Mouse (Mus musculus) lung, postnatal 10 days (tissue): ENCODE data around the gene Enpep.

ENCODE experiments used
- DNase-seq: peaks from one replicate; pipeline ENCODE4 v3.0.0; 2021

Gene Enpep

DNA sequence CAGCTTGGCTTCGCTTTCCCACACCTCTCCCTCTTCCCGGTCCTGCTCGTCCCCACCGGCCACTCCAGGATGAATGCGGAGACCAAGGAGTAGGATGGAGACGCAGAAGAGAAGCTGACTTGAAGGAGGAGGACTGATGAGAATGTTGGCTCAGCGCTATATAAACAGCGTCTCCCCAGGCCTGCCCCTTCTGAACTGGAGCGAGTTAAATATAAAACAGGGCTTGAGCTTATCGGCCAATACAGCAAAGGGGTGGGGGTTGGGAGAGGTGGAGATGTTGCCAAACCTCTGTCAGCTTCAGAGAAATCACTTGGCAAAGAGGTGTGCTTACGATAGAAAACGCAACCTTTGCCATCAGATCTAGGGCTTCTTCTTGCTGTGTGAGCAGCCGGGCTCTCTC is at the start of gene Enpep:
Gene Enpep (minus strand): TSS at position 135 of the 400 bp plus-strand sequence.
- peak; percentile 79 for DNase-seq

DNA sequence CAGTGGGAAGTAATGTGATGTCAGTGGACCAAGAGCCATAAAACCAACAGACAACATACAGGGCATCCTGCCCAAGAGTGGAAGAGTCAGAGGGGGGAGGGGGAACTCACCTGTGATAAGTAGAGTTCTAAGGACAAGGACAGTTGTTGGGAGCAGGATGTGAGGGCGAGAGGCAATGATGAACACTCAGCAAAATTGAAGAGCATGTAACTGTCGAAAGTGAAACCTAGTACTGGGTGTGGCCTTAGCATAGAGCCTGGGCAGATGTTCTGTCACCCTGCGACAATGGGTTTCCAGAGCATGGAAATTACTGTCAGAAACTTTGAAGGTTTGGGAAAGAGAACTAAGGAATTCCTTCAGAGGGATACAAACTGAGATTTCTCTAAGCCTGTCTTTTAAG is 46.6 kb upstream of the Enpep start:
- DNase-seq: no peak

DNA sequence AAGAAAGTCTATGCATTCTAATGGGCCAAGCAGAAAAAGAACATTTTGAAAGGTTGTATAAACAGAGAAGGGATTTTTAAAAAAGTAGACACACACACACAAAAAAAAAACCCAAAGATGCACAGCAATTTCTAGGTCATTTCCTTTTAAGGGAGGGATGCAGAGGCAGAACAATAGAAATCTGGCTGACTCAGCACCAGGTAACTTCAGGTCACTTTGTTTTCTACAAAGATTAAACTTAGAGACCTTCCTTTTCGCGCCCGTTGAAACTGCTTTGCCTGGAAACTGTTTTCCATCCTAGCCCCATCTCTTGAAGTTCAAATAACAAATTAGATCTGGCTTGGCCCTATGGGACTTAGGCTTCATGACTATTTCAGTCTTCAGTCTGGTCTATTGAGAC is 42.6 kb upstream of the Enpep start:
- DNase-seq: no peak

DNA sequence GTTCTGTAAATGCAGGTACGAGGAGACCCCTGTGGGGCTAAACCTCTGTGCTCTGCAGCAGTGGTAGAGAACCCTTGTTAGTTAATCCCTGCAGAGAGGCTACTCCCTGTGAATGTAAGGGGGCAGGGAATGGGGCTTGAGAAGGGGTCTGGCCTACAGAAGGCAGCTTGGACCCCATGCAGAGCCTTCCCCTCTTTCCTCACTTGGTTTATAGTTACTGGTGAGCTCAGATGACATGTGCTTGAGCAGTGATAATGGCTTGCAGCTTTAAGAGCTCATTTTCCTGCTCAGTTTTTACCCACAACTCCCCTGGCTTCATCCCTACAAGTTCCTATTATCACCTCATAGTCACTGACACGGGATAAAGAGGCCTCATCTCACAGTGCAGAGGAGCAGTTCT is 40.6 kb upstream of the Enpep start:
- no peak for DNase-seq

DNA sequence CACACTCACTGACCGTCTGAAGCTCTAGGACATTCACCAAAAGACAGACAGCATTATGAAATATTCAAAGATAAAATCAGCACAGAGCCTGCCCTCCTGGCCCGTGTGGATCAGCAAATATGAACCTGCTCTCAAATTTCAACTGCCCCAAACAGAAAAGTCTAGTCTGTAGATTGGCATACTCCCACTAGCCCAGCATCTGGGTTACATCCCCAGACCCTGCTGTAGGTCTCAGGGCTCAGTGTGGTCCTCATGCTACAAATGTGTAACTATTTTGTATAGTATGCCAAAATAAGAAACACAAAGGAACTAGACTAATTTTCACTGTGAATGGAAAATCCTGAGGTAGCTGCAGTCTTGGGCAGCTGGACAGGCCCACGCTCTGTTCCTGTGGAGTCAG is 37.0 kb upstream of the Enpep start:
- DNase-seq: no peak

DNA sequence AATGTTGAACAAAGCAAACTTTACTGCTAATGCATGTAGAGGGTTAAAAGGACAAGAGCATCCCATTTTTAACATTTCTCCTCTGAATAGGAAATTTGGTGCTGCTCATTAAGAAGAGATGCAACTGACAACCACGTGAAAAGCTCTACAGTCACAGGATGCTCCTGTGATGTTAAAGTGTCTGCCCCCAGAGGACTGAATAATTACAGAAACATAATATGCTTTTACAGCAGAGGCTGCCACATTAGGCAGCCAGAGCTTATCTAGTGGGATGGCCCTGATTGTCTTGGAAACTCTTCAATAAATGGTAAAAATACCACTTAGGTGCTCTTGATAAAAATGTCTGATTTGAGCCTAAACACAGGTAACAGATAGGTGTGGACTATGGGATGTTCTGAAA is 33.4 kb upstream of the Enpep start:
- no peak for DNase-seq

DNA sequence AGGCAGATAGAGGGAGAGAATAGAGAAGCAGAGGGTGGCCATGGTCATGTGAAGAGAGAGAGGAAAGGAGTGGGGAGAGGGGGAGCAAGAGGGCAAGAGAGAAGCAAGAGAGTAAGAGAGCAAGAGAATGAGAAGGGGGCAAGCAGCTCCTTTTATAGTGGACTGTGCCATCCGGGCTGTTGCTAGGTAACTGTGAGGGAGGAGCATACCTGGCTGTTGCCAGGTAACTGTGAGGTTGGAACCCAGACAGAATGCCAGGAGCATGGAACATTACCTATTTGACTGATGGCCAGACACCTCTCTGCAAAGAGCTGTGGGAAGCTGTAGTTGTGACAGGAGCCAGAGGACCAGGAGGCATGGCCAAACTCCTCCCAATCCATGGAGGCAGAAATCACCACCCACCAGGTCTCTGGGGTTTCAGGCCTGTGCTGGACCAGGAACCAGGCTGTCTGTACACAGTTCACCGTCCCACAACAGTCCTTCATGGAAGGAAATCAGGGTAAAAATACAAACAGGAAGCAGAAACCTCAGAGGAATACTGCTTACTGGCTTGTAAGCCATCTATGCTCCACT is 32.4 kb upstream of the Enpep start:
- DNase-seq: no peak

DNA sequence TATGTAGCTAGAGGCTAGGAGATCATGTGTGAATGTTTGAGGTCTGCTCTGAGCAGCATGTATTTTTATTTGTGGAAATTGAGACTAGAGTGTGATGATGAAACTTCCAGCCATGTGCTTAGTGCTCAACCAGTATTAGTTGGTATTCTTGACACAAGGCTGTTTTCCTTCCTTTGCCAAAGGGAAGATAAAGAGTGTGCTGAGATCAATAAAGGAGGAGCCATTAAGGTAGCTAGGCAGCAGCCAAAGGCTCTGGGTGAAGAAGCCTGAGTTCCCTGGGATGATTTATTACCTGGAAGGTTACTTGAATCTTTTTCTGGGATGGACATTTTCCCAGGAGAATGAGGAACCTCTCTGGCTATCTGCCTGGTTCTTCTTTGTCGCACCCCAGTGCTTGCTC is 30.9 kb upstream of the Enpep start:
- DNase-seq: no peak

DNA sequence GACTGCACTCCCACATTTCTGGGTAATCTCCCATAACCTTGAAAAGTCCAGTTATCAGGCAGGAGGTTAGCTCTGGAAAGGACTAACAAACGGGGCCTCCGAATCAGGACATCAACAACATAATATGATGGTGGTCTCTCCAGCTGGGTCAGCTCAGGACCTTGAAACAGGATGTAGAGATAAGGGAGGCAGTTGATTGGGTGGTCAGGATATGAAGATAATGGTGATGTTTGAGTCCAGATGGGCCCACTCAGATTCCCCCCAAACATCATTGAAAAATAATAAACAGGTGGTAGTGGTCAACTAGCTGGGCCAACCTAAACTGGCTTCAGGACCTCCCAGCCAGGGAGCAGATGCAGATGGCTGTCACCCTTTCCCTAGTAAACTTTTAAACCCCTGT is 25.6 kb upstream of the Enpep start:
- peak; percentile 14 for DNase-seq

DNA sequence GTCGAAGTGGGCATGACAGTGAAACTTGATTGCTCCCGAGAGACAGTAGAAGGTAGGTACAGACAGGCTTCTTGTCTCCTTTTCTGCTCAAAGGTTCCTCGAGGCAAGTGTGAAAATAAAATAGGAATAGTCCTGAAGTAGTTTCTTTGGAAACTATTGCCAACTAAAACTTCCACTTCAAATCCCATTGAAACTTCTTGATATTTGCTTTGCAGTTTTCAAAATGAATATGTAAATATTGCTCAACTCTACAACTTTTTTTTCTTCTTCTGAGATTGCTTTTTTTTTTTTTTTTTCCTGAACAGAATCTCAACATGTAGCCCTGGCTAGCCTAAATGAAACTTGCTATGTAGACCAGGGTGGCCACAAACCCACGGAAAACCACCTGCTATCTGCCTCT is 21.4 kb upstream of the Enpep start:
- no peak for DNase-seq

DNA sequence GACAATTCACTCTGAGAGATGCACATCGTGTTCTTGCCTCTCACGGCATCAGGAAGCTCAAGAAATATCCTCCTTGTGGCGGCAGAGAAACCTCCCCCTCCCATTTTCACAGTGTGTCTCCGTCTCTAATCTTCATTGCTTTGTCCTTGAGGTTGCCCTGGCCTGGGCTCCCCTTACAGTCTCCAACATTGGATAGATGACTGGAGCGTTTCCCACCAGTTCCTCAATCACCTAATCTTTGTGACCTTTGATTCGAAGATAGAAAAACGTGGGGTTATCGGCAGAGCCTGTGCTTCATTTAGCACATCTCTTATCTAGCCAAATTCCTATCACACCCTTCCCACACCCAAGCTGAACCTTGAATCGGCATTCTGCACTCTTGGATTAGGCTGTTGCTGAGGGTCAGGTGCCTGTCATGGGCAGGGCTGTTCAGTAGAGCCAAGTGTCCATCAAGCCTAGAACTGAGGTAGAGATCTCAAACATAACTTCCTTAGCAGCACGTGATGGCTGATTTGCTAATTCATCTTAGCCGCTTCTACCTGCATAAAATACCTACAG is 18.9 kb upstream of the Enpep start:
- no peak for DNase-seq

DNA sequence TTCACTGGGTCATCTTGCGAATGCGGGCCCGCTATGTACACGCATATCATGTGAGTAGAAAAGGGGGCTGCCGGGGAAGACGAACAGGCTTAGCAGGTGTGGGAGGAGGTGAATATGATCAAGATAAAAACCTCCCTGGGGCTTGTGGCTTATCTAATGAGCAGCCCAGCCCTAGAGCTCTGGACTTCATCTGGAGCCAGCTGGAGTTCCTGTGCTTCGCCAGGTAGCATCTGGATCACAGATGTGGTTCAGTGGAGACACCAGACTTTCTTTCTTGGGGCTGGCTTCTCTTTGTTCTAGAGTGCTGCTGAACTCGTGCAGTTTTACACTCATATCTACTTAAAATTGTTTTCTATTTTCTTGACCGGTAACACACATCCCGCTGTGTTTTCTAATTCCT is 14.8 kb upstream of the Enpep start:
- DNase-seq: no peak

DNA sequence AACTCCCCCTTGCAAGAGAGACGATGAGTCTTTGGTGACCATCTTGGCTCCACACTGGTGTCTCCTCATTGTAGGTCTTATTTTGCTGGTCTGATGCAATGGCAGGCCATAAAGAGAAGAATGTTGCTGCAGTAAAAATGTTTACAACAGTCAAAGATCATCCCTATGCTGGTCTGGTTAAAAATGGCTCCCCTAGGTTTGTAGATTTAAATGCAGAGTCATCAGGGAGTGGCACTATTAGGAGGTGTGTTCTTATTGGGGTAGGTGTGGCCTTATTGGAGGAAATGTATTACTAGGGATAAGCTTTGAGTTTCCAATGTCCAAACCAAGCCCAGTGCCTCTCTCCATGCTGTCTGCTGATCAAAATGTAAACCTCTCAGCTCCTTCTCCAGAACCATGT is 10.2 kb upstream of the Enpep start:
- no peak for DNase-seq

DNA sequence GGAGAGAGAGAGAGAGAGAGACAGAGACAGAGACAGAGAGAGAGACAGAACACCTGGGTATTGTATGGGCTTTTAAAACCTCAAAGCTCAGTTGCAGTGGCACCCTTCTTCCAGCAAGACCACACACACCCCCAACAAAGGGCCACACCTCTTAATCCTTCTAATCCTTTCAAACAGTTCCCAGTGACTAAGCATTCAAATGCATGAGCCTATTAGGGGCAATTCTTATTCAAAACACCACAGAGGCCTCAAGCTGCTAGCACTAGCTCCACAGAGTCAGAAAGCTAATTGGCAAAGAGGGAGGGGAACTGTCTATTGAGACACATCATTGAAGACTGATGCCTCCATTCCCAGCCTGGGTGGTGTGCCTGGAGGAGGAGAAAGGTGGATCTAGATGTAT is 8.5 kb upstream of the Enpep start:
- DNase-seq: no peak

DNA sequence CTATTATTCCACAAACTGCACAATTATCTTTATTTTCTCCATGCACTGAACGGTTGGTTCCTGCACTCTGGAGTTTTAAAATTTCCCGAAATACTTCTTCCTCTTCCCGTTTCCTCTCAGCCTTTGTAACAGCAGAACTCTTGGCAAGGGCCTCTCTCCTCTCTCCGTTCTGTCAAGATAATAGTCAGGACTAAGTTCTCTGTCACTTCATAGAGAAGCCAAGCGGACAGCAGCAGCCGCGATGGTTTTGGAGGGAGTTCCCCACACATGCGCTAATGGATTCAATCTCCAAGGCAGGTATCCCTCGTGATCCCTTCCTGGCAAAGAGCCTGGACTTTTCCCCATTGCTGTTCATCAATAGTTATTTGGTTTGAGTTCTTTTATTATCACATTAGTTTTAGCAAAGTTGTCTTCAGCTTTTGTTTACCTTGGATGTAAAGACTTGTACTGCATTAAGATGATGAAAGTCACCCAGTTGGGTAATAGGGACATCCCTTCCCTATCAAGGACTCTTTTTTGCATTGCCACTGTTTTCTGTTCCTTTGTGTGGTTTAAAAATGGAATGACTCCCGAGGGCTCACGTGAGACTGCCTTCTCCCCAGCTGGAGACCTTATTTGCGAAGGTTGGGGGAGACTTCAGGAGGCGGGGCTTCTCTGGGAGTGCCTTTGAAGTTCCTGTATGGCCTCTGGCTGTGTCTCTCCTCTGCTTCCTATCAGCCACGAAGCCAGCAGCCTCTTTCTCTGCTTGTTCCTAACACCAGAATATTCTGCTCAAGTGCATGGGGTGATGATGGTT is 6.0 kb upstream of the Enpep start:
- peak; percentile 40 for DNase-seq

DNA sequence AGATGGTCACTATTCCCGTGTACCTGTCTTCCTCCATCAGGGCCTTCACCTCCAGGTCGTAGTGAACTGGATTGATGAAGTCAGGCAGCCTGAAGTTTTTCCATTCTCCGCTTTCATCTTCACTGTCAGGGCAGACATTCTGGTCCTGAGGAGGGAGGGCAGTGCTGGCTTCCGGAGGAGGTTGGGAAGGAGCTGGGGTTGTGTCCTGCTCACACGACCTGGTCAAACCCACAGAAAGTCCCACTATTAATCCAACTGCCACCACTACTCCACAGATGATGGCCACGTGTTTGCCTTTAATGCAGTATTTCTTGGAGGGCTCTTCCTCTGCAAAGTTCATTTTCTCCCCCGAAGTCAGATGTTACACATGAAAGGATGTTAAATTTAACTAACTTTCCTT is 378 bp downstream of the Enpep start:
- DNase-seq: no peak

DNA sequence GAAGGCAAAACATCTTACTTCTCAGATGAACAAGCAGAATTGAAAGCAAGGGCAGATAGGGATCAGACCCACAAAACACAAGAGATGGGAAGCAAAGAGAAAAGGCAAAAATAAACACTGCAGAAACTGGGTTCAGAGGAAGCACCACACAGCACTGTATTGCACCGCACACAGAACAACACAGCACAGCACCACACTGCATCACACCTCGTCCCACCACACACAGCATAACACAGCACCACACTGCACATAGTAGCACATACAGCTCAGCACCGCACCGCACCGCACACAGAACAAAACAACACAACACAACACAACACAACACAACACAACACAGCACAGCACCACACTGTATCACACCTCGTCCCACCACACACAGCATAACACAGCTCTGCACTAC is 1.1 kb downstream of the Enpep start:
- no peak for DNase-seq

DNA sequence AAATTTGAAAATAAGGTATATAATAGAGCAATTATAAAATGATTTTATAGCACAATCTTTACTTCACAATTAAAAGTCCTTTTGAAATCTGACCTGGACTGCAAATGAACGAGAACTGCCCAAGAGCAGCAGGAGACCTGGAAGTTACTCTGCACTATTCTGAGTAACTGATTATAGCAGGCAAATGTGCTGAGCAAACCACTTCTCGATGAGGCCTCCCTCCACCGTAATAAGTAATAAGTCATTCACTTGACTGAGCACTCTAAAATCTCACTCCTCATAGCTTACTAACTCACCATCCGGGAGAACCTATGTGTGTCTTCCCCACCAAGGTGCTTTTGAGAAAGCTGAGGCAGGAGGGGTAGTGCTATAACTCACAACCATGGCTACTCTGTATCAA is 4.5 kb downstream of the Enpep start:
- no peak for DNase-seq

DNA sequence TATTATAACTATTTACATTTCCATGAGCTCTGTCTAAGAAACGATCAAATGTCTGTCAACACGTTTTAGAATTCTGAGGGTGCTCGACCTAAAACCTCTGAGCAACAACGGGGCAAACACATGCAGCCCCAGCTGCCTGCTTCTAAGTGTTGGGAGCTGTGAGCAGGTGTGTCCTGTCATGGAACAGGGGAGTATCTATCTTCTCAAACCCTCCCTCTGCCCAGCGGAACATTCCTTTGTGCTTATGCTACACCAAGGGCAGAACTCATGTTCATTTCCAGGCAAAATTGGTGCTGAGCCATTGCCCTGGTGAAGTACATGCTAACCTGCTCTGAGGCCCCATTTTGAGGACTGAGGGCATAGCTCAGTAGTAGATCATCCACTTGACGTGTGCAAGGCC is 10.9 kb downstream of the Enpep start:
- DNase-seq: no peak

DNA sequence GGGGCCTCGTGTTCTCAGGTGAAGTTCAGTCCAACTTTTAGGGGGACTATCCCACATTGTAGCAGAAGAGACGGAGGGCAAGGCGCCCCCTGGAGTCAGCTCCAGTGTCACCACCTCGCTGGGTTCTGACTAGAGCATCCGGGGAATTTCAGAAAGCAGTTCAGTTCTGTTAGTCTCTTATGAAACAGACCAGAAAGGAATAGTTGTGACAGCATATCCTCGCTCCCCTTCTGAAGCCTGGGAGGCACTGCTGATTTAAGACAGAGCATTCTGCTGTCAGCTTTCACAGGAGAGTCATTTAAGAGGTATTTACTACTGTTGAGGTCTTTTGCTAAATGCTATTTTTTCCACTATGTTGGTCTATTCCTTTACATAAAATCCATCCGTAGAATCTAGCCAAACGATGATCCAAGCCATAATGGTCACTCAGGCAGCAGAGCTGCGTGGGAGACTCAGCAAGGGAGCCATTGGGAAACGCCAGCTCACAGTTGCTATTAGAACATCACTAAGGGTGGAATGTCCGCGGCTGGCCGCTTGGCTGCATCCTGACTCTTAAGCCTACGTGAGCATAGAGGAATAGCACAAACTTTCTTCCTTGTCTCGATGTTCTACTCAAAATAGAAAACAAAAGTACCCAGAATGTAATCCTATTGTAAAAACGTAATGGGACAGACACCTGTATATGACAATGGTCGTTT is 15.3 kb downstream of the Enpep start:
- no peak for DNase-seq

DNA sequence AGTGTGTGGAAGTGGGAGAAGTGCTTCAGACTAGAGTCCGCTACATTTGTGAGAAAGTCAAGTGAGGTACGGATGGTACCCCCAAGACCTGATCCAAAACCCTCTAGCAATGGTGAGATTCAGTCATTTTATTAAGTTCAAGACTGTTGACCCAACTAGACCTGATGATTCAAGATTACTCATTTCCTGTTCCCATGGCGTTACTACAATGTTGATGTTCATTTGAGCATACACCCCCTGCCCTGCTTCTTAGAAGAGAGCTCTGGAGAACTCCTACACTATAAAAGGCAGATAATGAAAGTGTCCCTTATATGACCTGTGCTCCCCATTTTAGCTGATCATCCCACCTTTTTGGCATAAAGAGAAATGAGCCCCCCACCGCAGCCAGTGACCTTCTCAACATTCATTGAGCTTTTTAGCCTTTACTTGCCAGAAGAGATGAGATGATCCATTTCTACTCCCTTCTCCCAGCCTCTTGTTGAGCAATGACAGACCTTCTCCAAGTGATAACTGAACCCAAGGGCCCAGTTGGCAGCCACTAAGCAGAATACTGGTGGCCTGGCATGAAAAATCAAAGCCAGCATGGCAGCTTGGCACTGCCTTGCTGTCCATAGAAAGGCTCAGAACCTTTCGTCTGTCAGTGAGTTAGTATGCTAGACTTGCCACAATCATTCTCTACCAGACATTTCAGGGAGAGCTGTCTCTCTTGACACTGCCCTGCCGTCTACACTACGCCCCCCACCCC is 18.7 kb downstream of the Enpep start:
- no peak for DNase-seq

DNA sequence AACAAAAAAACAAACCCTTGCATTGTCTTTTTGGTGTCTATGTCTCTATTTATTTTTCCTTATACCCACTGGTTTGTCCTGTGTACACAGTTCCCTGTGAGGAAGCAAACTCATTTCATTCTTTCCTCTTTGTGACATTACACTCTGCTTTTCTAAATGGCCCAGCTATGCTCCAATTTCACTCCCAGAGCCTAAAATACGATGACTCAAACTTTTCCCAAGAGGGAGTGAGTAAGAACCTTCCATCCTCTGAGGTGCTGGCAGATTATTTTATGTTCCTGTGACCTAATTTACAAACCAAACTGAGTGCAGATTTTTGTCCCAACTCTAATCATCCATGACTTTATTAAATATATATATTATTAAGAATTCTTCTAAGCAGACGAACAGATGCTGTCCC is 19.3 kb downstream of the Enpep start:
- no peak for DNase-seq

DNA sequence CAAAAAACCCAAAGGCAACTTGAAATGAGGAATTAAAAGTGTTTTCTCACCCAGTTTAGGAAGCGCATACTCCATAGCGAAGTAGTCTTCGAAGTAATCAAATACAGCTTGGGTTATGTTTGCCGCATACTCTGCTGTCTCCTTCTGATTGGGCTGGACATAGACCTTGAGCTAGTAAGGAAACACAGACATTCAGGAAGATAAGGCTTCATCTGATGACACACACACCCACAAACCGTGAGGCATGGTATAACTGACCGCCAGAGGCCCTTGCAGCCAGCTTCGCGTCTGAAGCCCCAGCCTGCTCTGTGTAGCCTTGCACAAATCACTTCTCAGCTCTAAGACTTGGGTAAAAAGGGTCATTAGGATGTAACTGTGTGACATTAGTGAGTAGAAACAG is 20.0 kb downstream of the Enpep start:
- no peak for DNase-seq
